Mouse (Mus musculus) brain, adult 10 weeks (tissue): ENCODE results near the gene Cldnd1. TPM values are rescaled to one million over a fixed set of nuclear protein-coding genes. Genes with fewer than 3 reads are reported as not detected.

Experiments used
- polyA plus RNA-seq: library from polyadenylated mRNA; stranded (reverse); fragments of 350-450 nt; fragmentation: Illumina TruSeq; extraction: RNeasy Lipid Tissue Mini Kit (QIAGEN cat#74804); gene quantifications from one replicate; pipeline ENCODE4 v1.2.3, GENCODE M21; 2015; ENCODE audit warnings: low read depth, low replicate concordance

Gene Cldnd1
- 115 TPM for polyA plus RNA-seq

GRCm38 (mm10) chr16:58727477-58728131, at the start of gene Cldnd1:
Gene Cldnd1 (plus strand): TSS chr16:58727910.

GRCm38 (mm10) chr16:58718666-58719120, 9.0 kb upstream of the Cldnd1 start, which contains the start of gene Gpr15:
Gene Gpr15 (minus strand): TSS chr16:58719070.

GRCm38 (mm10) chr16:58763076-58763475, 35.4 kb downstream of the Cldnd1 start, which contains the start of gene Olfr172:
Gene Olfr172 (minus strand): TSS chr16:58763176.

Other genes starting within 250 kb of the Cldnd1 start
- 23.2 TPM for gene St3gal6, start 203.7 kb upstream of the Cldnd1 start, polyA plus RNA-seq
- gene Gm813, start 110.9 kb upstream of the Cldnd1 start, polyA plus RNA-seq, result not detected
- not detected for gene E330017A01Rik, start 89.2 kb upstream of the Cldnd1 start, polyA plus RNA-seq
- gene Cpox, start 57.6 kb upstream of the Cldnd1 start, polyA plus RNA-seq, result 41.8 TPM
- not detected for gene Gpr15, start 8.8 kb upstream of the Cldnd1 start, polyA plus RNA-seq
- not detected for gene Olfr172, start 35.3 kb downstream of the Cldnd1 start, polyA plus RNA-seq
- gene Olfr173, start 72.4 kb downstream of the Cldnd1 start, polyA plus RNA-seq, result not detected
- not detected for gene Olfr175-ps1, start 98.9 kb downstream of the Cldnd1 start, polyA plus RNA-seq
- gene Olfr177, start 146.9 kb downstream of the Cldnd1 start, polyA plus RNA-seq, result not detected
- not detected for gene Olfr178, start 164.2 kb downstream of the Cldnd1 start, polyA plus RNA-seq
- gene Olfr181, start 200.8 kb downstream of the Cldnd1 start, polyA plus RNA-seq, result not detected
- gene Olfr180, start 201.5 kb downstream of the Cldnd1 start, polyA plus RNA-seq, result not detected